Mouse (Mus musculus) megakaryocyte, adult 5-6 weeks (primary cell): Measurements from ENCODE around the gene Grrp1. TPM values are rescaled to one million over a fixed set of nuclear protein-coding genes. Genes with fewer than 3 reads are reported as not detected.

ENCODE experiments used
- ATAC-seq: 2 replicates; pipeline ENCODE4 v1.8.0; 2016; ENCODE audit warnings: mild to moderate bottlenecking, inconsistent platforms; ENCODE audit not compliant: poor library complexity, severe bottlenecking
- total RNA-seq, 2 experiments: library from RNA; stranded (forward) in 1 of 2; stranded (reverse) in 1 of 2; fragments of 153-499, 151-499 nt in 1 of 2; fragments of 221-1000, 200-1000 nt in 1 of 2; gene quantifications; 2 replicates each; pipeline versions ENCODE4 v1.2.3 to v1.2.4; 2015 to 2017

Gene Grrp1
- total RNA-seq, 2 experiments from 2014 or later = not detected

- no peak for ATAC-seq
Measured at GRCm38 (mm10) chr4:134246256-134246655, 7.7 kb downstream of the Grrp1 start.

DNA sequence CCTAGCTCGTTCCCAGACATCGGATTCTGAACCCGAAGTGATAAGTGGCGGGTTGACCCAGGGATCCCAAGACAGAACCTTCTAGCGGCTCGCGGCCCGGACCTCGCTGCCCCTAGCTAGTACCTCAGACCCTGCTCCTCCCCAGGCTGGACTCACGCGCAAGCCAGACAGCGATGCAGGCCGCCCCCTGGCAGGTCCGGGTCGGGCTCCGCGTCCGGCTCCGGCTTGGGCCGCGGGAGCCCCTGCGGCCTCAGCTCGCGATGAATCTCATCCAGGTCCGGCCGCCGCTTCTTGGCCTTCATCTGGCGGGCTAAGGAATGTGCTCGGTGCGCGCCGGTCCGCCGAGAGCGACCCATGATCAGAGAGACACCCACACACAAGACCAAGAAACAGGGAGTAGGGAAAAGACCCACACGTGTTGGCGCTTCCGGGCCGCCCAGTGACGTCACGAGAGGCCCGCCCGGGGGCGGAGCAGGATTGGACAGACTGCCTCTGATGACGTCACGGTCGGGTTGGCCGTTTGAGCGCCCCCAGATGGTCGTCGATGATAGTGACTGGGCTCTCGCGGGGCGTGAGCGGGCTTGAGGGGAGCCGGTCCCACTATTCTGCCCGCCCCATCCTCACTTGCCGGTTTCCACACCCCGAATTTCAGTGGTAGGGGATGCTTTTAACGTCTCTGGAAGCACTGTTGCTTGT is 8.6 kb downstream of the Grrp1 start, which contains the start of gene Zfp593:
Zfp593 (minus strand) TSS at position 445 of the 696 bp plus-strand sequence.
- peak; percentile 90 for ATAC-seq

- no peak for ATAC-seq
Measured at GRCm38 (mm10) chr4:134243516-134244250, 10.2 kb downstream of the Grrp1 start, which contains the start of gene E130218I03Rik. E130218I03Rik (plus strand) TSS chr4:134243662.

- ATAC-seq = no peak
Measured at GRCm38 (mm10) chr4:134238686-134239085, 15.2 kb downstream of the Grrp1 start.

GRCm38 (mm10) chr4:134238279-134238651 is 15.6 kb downstream of the Grrp1 start, which contains the start of gene Cnksr1:
Cnksr1 (minus strand) TSS chr4:134238399.
- ATAC-seq = no peak

- ATAC-seq = no peak
Measured at GRCm38 (mm10) chr4:134237582-134238278, 16.2 kb downstream of the Grrp1 start.

DNA sequence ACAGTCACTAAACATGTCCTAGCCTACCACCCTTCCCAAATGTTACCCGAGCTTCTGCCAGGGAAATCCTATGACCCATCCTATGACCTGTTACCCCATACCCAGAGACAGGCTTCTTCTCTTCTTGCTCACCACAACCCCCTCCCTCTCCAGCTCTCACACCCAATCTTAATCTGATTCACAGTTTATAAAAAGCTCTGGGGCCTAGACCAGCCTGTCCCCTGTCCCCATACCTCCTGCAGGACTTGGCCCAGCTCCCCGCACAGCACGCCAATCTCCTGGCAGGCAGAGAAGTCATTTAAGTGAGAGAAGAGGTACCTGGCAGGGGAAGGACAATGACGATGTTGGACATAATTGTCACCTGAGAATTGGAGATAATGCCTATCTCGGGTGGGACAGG is 19.0 kb downstream of the Grrp1 start:
- ATAC-seq = no peak

DNA sequence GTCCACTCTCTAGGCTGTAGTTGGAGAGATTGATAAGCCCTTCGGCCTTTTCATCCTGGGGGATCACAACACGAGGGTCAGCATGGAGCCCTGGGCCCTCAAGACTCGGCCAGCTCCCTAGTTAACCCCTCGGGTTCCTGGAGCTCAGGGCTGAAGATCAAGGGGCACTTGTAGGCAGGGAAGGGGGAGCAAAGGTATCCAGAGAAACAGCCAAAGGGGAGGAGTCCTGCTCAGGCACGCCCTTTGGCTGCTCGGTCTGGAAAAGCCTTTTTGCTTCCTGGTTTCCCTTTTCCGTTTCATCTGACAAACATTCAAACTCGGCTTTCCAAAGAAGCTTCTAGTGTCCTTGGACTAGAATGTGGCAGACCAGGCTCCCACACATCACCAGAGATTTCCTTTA is 23.5 kb downstream of the Grrp1 start:
- ATAC-seq = no peak

DNA sequence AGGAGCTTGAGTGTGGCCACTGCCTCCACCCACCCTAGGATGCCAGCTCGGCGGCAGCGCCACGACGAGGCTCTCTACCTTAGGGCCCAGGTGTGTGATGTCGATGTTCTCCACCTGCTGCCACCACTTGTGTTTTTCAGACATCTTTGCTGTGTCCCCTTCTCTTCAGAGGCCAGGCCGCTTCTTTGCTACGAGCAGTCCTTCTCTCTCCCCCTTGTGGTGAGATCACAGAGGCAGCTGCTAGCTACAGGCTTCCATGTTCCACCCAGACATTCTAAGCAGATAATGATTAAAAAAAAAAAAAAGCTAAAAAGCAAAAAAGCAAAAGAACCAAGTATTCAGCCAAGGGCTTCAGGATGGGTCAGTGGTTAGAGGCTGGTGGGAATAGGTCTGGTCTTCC is 26.7 kb downstream of the Grrp1 start, which contains the start of gene Catsper4:
Catsper4 (minus strand) TSS at position 190 of the 400 bp plus-strand sequence.
- no peak for ATAC-seq

GRCm38 (mm10) chr4:134222793-134223600 is 30.9 kb downstream of the Grrp1 start:
- no peak for ATAC-seq

GRCm38 (mm10) chr4:134206488-134207053 is 47.3 kb downstream of the Grrp1 start:
- no peak for ATAC-seq

DNA sequence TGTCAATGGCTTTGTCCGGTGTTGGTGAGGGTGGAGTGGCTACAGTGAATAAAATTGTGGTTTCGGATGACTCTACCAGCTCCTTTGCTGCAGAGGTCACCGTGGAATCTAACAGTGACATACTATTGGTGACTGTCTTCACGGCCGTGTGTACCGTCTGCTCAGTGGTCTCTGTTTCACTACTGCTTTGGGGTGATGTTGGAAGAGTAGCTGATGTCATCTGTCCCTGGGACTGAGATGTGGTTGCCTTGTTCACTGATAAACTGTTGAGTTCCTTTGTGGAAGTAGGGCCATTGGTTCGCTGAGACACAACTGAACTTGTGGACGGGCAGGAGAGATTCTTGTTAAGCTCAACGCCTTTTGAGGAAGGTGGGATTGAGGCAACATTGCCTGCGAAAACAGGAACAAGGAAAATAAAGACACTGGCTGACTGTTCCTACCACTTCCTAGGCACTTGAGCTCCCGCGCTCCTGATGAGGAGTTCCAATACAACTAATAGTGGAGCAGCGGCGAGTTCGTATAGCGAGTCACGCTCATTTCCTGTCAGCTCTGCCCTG is 50.5 kb downstream of the Grrp1 start:
- ATAC-seq = peak; percentile 62

DNA sequence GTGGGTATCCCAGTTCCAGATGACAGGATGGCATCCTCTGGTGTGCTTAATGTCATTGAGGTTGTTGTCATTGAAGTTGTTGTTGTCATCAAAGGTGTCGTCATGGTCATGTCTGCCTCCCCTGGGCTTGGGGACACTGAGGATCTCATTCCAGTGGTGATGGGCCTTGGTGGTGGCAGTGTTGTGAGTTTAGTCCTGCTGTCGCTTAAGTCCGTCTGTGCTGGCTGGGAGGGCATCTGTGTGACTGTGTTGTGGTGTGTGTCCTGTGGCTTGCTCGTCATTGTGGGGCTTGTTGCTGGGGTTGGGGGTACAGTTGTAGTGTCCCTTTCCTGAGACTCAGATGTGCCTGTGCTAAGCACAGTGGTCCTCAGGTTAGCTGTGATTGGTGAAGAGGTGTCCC is 51.0 kb downstream of the Grrp1 start, which contains the start of gene Gm7534:
Gm7534 (minus strand) TSS at position 101 of the 400 bp plus-strand sequence.
- no peak for ATAC-seq

Other genes with a start within 250 kb of the Grrp1 start
- 4.8 TPM in 2 replicates for gene Lin28a, start 235.3 kb downstream of the Grrp1 start, total RNA-seq (2015)
- 30.8 and 36.5 TPM in 2 replicates for gene Lin28a, start 235.3 kb downstream of the Grrp1 start, total RNA-seq (2017)
- 0.20 and 0.66 TPM in 2 replicates for gene Zfp683, start 200.3 kb downstream of the Grrp1 start, total RNA-seq (2015)
- gene Zfp683, start 200.3 kb downstream of the Grrp1 start, total RNA-seq (2017) = not detected in 2 replicates
- 1.1 and 1.9 TPM in 2 replicates for gene Crybg2, start 193.3 kb downstream of the Grrp1 start, total RNA-seq (2015)
- gene Crybg2, start 193.3 kb downstream of the Grrp1 start, total RNA-seq (2017) = 0.04 and 0.15 TPM in 2 replicates
- 2,426 and 2,524 TPM in 2 replicates for gene Cd52, start 159.0 kb downstream of the Grrp1 start, total RNA-seq (2015)
- 3,236 and 3,524 TPM in 2 replicates for gene Cd52, start 159.0 kb downstream of the Grrp1 start, total RNA-seq (2017)
- gene Ubxn11, start 151.5 kb downstream of the Grrp1 start, total RNA-seq (2015) = 0.89 and 1.8 TPM in 2 replicates
- gene Ubxn11, start 151.5 kb downstream of the Grrp1 start, total RNA-seq (2017) = 1.7 and 2.9 TPM in 2 replicates
- 1,305 and 1,385 TPM in 2 replicates for gene Sh3bgrl3, start 125.3 kb downstream of the Grrp1 start, total RNA-seq (2015)
- gene Sh3bgrl3, start 125.3 kb downstream of the Grrp1 start, total RNA-seq (2017) = 523 and 622 TPM in 2 replicates
- gene Cep85, start 67.0 kb downstream of the Grrp1 start, total RNA-seq (2015) = 11.4 and 20.6 TPM in 2 replicates
- gene Cep85, start 67.0 kb downstream of the Grrp1 start, total RNA-seq (2017) = 17.7 TPM in 2 replicates
- gene Gm7534, start 51.1 kb downstream of the Grrp1 start, total RNA-seq (2015) = 0.07 TPM in 1 of 2 replicates, not detected in the other
- gene Gm7534, start 51.1 kb downstream of the Grrp1 start, total RNA-seq (2017) = not detected in 2 replicates
- gene Catsper4, start 26.7 kb downstream of the Grrp1 start, total RNA-seq (2015) = not detected in 2 replicates
- not detected in 2 replicates for gene Catsper4, start 26.7 kb downstream of the Grrp1 start, total RNA-seq (2017)
- 0.11 TPM in 1 of 2 replicates, not detected in the other for gene Cnksr1, start 15.7 kb downstream of the Grrp1 start, total RNA-seq (2015)
- gene Cnksr1, start 15.7 kb downstream of the Grrp1 start, total RNA-seq (2017) = not detected in 2 replicates
- not detected in 2 replicates for gene E130218I03Rik, start 10.4 kb downstream of the Grrp1 start, total RNA-seq (2015)
- gene E130218I03Rik, start 10.4 kb downstream of the Grrp1 start, total RNA-seq (2017) = not detected in 2 replicates
- gene Zfp593, start 8.5 kb downstream of the Grrp1 start, total RNA-seq (2015) = 3.5 and 4.6 TPM in 2 replicates
- gene Zfp593, start 8.5 kb downstream of the Grrp1 start, total RNA-seq (2017) = 3.8 and 5.9 TPM in 2 replicates
- gene Gm30191, start 7.2 kb downstream of the Grrp1 start, total RNA-seq (2015) = not detected in 2 replicates
- not detected in 2 replicates for gene Gm30191, start 7.2 kb downstream of the Grrp1 start, total RNA-seq (2017)
- gene Pdik1l, start 33.8 kb upstream of the Grrp1 start, total RNA-seq (2015) = 21.2 and 21.5 TPM in 2 replicates
- gene Pdik1l, start 33.8 kb upstream of the Grrp1 start, total RNA-seq (2017) = 39.0 and 40.7 TPM in 2 replicates
- not detected in 2 replicates for gene Trim63, start 61.0 kb upstream of the Grrp1 start, total RNA-seq (2015)
- gene Trim63, start 61.0 kb upstream of the Grrp1 start, total RNA-seq (2017) = not detected in 2 replicates
- gene Slc30a2, start 89.1 kb upstream of the Grrp1 start, total RNA-seq (2015) = 0.11 and 0.18 TPM in 2 replicates
- gene Slc30a2, start 89.1 kb upstream of the Grrp1 start, total RNA-seq (2017) = 0.22 TPM in 1 of 2 replicates, not detected in the other
- 0.04 TPM in 1 of 2 replicates, not detected in the other for gene Extl1, start 129.7 kb upstream of the Grrp1 start, total RNA-seq (2015)
- not detected in 2 replicates for gene Extl1, start 129.7 kb upstream of the Grrp1 start, total RNA-seq (2017)
- gene Pafah2, start 142.2 kb upstream of the Grrp1 start, total RNA-seq (2015) = 4.6 and 5.9 TPM in 2 replicates
- gene Pafah2, start 142.2 kb upstream of the Grrp1 start, total RNA-seq (2017) = 5.5 and 6.3 TPM in 2 replicates
- 563 and 570 TPM in 2 replicates for gene Stmn1, start 214.2 kb upstream of the Grrp1 start, total RNA-seq (2015)
- gene Stmn1, start 214.2 kb upstream of the Grrp1 start, total RNA-seq (2017) = 790 and 821 TPM in 2 replicates
- gene Paqr7, start 242.6 kb upstream of the Grrp1 start, total RNA-seq (2015) = 10.7 and 11.7 TPM in 2 replicates
- 17.0 and 17.6 TPM in 2 replicates for gene Paqr7, start 242.6 kb upstream of the Grrp1 start, total RNA-seq (2017)